Mouse (Mus musculus): ENCODE results near the gene Cdrt4.

The Cdrt4 gene

GRCm38 (mm10) chr11:62997039-62997717 is 46.2 kb downstream of the Cdrt4 start:
- no peak for DNase-seq

- no peak for DNase-seq
Observed at GRCm38 (mm10) chr11:62997718-62998281, 46.8 kb downstream of the Cdrt4 start.

GRCm38 (mm10) chr11:63000126-63000525 is 49.1 kb downstream of the Cdrt4 start:
- no peak for DNase-seq

GRCm38 (mm10) chr11:63004617-63005016 is 53.6 kb downstream of the Cdrt4 start:
- no peak for DNase-seq

- no peak for DNase-seq
Observed at GRCm38 (mm10) chr11:63007376-63007775, 56.4 kb downstream of the Cdrt4 start.

DNA sequence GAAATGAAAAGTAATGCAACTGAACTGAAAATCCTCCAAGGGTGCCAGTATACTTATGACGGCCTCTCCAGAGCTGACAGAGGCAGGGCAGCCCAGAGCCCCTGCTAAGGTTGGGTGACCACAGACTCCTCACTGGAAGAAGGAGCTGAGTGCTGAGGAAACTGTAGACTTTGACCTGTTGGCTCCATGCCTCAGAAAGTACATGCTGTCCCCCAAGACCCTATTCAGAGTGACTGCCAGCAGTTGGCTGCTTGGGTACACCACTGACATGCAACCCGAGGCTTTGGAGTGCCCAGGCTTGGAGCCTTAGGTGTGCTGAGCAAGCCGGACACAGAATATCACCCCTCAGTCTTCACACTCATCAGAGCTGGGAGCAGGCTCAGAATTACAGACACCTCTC is 57.0 kb downstream of the Cdrt4 start:
- DNase-seq: no peak

GRCm38 (mm10) chr11:63009761-63010160 is 58.8 kb downstream of the Cdrt4 start:
- no peak for DNase-seq

- no peak for DNase-seq
Observed at GRCm38 (mm10) chr11:63017327-63018082, 66.5 kb downstream of the Cdrt4 start.

GRCm38 (mm10) chr11:63018083-63018622 is 67.2 kb downstream of the Cdrt4 start:
- DNase-seq: no peak

GRCm38 (mm10) chr11:63020633-63021032 is 69.6 kb downstream of the Cdrt4 start:
- DNase-seq: no peak

DNA sequence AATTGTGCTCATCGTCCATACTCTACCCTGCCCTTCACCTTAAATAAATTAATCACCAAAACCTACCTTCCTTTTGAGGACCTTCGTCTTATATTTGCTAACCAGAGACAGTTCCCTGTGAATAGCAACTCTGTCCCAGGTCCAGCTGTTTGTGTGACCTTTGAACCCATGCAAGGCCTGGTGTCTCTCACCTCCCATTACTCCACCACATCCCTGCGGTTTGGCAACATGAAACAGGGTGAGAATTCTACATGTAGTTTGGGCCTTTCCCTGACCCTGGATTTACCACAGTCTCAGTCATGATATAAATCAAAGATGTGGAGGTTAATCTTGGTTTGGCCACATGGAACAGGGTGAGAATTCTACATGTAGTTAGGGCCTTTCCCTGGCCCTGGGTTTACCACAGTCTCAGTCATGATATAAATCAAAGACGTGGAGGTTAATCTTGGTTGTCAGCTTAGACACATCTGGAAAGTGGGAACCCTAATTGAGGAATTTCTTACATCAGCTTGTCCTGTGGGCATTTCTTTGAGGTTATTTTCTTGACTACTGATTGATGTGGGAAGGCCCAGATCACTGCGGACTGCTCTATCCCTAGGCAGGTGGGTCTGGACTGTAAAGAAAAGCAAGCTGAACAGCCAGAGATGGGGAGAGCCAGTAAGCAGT is 70.3 kb downstream of the Cdrt4 start:
- DNase-seq: no peak

DNA sequence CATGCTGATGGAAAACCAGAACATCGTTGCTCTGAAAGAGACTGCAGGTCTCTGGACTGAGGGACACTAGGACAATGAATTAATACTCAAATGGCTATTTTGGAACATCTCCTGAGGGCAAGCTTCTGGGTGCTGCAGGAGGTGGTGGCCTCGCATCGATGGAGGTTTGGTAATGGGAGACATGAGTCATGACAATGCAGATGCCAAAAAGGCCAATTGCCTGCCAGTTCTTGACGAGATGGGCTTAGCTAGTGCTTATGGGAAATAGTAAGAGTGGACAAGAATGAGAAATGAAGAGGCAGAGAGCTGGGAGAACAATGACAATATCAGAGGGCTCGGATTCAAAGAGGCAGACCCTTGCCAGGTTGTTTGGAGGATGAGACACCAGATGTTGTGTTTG is 72.5 kb downstream of the Cdrt4 start:
- no peak for DNase-seq

GRCm38 (mm10) chr11:63024136-63024535 is 73.1 kb downstream of the Cdrt4 start:
- no peak for DNase-seq

DNA sequence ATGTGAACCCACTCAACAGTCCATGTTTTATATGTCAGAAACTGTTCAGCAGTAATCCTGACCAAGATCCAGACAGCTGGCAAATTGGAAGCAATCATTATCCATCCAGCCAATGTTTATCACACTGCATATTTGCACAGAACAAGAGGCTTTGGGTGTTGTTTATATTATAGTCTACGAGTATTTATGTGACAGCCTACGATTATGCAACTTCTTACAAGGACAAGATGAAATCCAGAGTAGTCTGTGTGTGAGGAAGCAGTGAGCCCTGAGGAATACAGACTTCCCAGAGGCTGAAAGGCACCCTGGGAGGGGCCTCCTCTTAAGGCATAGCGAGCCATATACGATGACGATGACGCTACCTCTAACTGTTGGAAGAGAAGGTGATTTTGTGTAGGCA is 74.5 kb downstream of the Cdrt4 start:
- no peak for DNase-seq

DNA sequence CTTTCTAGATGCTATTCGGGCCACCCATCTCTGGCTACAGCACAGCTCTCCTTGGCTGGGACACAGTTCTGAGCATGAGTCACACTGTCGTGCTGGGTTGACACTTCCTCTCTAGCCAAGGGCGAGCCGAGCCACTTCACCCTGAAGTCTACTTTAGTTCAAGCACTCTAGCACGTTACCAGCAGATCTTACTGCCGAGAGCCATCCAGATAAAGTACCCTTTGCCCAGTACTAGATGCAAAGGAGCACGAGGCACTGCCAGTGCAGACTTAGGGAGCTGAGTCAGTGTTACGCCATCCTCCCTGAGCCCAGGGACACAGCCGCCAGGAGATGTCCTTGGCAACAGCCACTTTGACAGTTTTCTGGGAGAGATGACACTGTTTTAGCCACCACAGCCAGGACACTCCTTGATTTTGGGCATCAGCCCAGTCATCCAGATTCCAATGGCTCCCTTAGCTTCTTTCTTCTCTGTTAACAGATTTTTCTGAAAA is 75.7 kb downstream of the Cdrt4 start:
- DNase-seq: no peak

- no peak for DNase-seq
Observed at GRCm38 (mm10) chr11:63028131-63028530, 77.1 kb downstream of the Cdrt4 start.

DNA sequence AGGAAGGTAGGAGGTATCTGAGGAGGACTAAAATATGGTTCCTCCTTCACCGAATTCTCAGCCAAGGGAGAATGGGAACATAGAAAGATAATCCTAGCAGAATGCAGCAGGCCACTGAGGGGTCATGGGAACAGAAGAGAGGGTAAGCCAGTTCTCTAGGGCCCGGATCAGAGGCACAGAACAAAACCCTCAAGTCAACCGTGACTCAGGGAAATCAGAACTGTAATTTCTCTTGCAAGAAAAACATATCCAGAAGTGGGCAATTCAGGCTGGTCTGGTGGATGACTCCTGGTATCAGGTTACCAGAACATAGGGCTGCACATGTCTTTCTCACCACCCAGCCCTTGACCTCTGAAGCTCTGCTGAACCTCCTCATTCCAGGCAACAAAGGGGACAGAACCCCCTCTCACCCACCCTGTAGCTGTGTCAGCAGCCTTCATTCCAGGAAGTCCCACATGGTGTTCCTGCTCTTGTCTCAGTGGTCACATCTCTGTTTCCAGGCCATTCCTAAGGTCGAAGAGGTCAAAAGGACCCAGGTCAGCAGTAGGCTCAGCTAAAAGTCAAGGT is 78.2 kb downstream of the Cdrt4 start:
- DNase-seq: no peak

- no peak for DNase-seq
Observed at GRCm38 (mm10) chr11:63029721-63030120, 78.7 kb downstream of the Cdrt4 start.

DNA sequence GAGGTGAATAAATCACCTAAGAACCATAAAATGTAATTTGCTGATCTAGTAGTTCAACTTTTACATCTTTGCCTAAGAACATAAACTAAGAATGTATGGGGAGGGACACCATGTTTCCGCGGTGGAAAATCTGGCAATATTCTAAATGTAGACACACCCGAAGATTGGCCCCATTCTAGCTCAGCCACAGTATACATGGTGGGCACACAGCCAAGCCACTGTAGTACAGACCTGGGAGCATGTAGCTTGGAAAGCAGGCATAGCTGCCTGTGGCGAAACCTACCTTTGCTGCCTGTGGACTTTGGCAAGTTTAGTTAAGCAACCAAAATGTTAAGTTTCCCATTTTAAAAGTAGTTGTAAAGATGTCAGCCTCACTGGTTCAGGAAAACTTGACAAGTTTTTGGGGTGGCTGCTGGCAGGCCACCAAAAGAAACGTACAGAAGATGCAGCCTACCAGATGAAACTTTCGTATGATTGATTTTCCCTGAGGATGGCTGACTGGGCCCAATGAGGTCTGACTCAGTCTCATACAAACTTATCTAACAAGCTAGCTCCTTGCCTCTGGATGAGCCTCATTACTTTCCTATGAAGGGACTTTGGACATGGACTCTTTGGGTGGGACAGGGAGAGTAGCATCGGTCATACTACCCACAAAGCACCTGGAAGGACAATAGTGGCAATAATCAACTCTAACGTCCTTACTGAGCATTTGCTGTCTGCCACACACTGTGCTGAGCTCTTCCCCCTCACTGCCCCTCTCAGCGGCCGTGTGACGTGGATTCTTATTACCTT is 84.6 kb downstream of the Cdrt4 start:
- no peak for DNase-seq

DNA sequence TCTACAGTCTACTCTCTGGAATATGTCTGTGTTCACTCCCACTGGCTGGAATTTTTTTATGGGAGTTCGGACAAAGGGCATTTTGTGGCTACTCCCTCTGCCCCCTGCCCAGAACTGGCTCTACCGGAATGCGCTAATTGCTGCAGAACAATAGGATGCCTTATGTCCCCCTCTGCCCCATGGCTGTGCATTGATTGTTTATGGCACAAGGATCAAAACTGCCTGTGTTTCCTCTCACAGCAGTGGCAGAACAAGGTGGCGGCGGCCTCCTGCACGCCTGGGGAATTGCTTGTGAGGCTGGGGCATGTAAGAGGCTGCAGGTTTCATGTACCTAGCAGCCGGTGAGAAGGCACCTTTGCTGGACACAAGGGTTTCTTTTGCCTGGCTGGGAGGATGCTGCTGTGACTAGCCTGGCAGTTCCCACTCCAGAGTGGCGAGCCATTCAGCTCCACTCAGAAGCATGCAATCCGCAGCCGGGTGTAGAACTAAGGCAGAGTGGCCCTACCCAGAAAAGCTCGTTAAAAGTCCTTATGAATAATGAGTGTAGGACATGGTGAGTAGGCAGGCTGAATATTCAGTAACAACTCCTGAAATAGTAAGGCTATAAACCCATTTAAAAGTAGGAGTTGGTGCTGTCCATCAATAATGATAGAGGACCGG is 89.1 kb downstream of the Cdrt4 start:
- DNase-seq: no peak
